Mouse (Mus musculus) left cerebral cortex, postnatal 25 days (tissue): ENCODE measurements around the gene Cyb5d1. TPM values are rescaled to one million over a fixed set of nuclear protein-coding genes. Genes with fewer than 3 reads are reported as not detected.

Source experiments
- DNase-seq, 2 experiments: peaks; one replicate each; pipeline ENCODE4 v3.0.0; 2022; ENCODE audit warnings: low spot score in 2 of 2, mixed read lengths in 1 of 2
- intact Hi-C: fragments of 180-260 bp; cut with DNase I; formaldehyde crosslinking; loops from one replicate; pipeline ENCODE4 v1.15.1; 2025
- total RNA-seq, 2 experiments: library from RNA; stranded (reverse); gene quantifications; 2 replicates each; pipeline ENCODE4 v1.2.3; 2021

Cyb5d1 gene
- total RNA-seq, 2 experiments from 2014 or later, result 35.9 to 41.3 TPM

- no peak for DNase-seq
- intact Hi-C loops, result no loop called here
Measured at GRCm38 (mm10) chr11:69406867-69407723, 11.7 kb upstream of the Cyb5d1 start.

- no peak for DNase-seq
- intact Hi-C loops, result no loop called here
Measured at GRCm38 (mm10) chr11:69406282-69406681, 10.9 kb upstream of the Cyb5d1 start.

- intact Hi-C loops, result no loop called here
- no peak for DNase-seq
Measured at GRCm38 (mm10) chr11:69405397-69406200, 10.2 kb upstream of the Cyb5d1 start.

GRCm38 (mm10) chr11:69404595-69405396 is 9.4 kb upstream of the Cyb5d1 start:
- no peak for DNase-seq
- intact Hi-C loops, result no loop called here

- intact Hi-C loops, result no loop called here
- no peak for DNase-seq
Measured at GRCm38 (mm10) chr11:69403691-69404594, 8.5 kb upstream of the Cyb5d1 start.

- no peak for DNase-seq
- intact Hi-C loops, result loop anchor here (1.0 to 2.0 kb wide), 2 partner anchors 31 to 112 kb away; no protein-coding TSS in a partner anchor
Measured at GRCm38 (mm10) chr11:69401987-69402386, 6.6 kb upstream of the Cyb5d1 start.

GRCm38 (mm10) chr11:69401210-69401637 is 5.8 kb upstream of the Cyb5d1 start:
- peak; percentile 91 to 95 for DNase-seq
- intact Hi-C loops, result loop anchor here (1.0 to 2.0 kb wide), 2 partner anchors 32 to 113 kb away; no protein-coding TSS in a partner anchor

- intact Hi-C loops, result loop anchor here (2.0 kb wide), 1 partner anchor 33 kb away; no protein-coding TSS in a partner anchor
- no peak for DNase-seq
Measured at GRCm38 (mm10) chr11:69400083-69400850, 4.8 kb upstream of the Cyb5d1 start.

- intact Hi-C loops, result loop anchor here (2.0 to 5.0 kb wide), 2 partner anchors 33 to 178 kb away; no protein-coding TSS in a partner anchor
- DNase-seq, result no peak
Measured at GRCm38 (mm10) chr11:69399201-69400082, 4.0 kb upstream of the Cyb5d1 start.

- intact Hi-C loops, result loop anchor here (5.0 kb wide), 1 partner anchor 179 kb away; no protein-coding TSS in a partner anchor
- DNase-seq, result no peak
Measured at GRCm38 (mm10) chr11:69398486-69399200, 3.2 kb upstream of the Cyb5d1 start.

GRCm38 (mm10) chr11:69398059-69398458 is 2.6 kb upstream of the Cyb5d1 start, which contains the start of gene Tmem88:
TSS of gene Tmem88 (minus strand) at chr11:69398234.
- intact Hi-C loops, result loop anchor here (5.0 kb wide), 1 partner anchor 179 kb away; no protein-coding TSS in a partner anchor
- DNase-seq, result no peak

GRCm38 (mm10) chr11:69397581-69398057 is 2.2 kb upstream of the Cyb5d1 start:
- intact Hi-C loops, result loop anchor here (5.0 kb wide), 1 partner anchor 180 kb away; no protein-coding TSS in a partner anchor
- DNase-seq, result peak in 1 of 2 experiments; percentile 37

GRCm38 (mm10) chr11:69396772-69397171 is 1.3 kb upstream of the Cyb5d1 start:
- DNase-seq, result no peak
- intact Hi-C loops, result loop anchor here (5.0 kb wide), 1 partner anchor 181 kb away; no protein-coding TSS in a partner anchor

GRCm38 (mm10) chr11:69395634-69396373 is 373 bp upstream of the Cyb5d1 start:
- intact Hi-C loops, result loop anchor here (5.0 kb wide), 1 partner anchor 181 kb away; no protein-coding TSS in a partner anchor
- DNase-seq, result peak; percentile 98 to 99
